Mouse (Mus musculus) intestine, embryonic 16.5 days (tissue): ENCODE results near the gene Ptk7. TPM values are rescaled to one million over a fixed set of nuclear protein-coding genes. Genes with fewer than 3 reads are reported as not detected.

ENCODE experiments used
- ATAC-seq: fragments of 200-750 bp; cut with Nextera tagmentation; 2 replicates; pipeline ENCODE4 v1.8.0; 2017; ENCODE audit warnings: moderate TSS enrichment, moderate library complexity
- H3K27ac ChIP-seq: fragments of 300-500 bp; sonication (generic); 2 replicates; pipeline ENCODE4 v1.5.1; 2014; ENCODE audit warnings: mild to moderate bottlenecking, low read length
- H3K27me3 ChIP-seq: fragments of 300-500 bp; sonication (generic); replicated peaks from 2 replicates; pipeline ENCODE4 v1.6.1; 2014; ENCODE audit warnings: low read length, control low read depth, mixed read lengths; ENCODE audit not compliant: control insufficient read depth, insufficient read depth
- H3K36me3 ChIP-seq: fragments of 300-500 bp; sonication (generic); 2 replicates; pipeline ENCODE4 v1.6.1; 2014; ENCODE audit warnings: low read length, control low read depth; ENCODE audit not compliant: control insufficient read depth, insufficient read depth
- H3K4me1 ChIP-seq: fragments of 300-500 bp; sonication (generic); 2 replicates; pipeline ENCODE4 v1.6.1; 2014; ENCODE audit warnings: low read length, control low read depth, mixed read lengths; ENCODE audit not compliant: control insufficient read depth, insufficient read depth
- H3K4me2 ChIP-seq: fragments of 300-500 bp; sonication (generic); 2 replicates; pipeline ENCODE4 v1.6.1; 2014; ENCODE audit warnings: low read depth, low read length, control low read depth
- H3K4me3 ChIP-seq: fragments of 300-500 bp; sonication (generic); 2 replicates; pipeline ENCODE4 v1.5.1; 2014; ENCODE audit warnings: mild to moderate bottlenecking, low read length
- H3K9ac ChIP-seq: fragments of 300-500 bp; sonication (generic); 2 replicates; pipeline ENCODE4 v1.6.1; 2014; ENCODE audit warnings: low read depth, low read length
- H3K9me3 ChIP-seq: fragments of 300-500 bp; sonication (generic); 2 replicates; pipeline ENCODE4 v1.6.1; 2016; ENCODE audit warnings: low read length, control low read depth; ENCODE audit not compliant: control insufficient read depth
- WGBS: fragments of 180-500 bp; shearing (Covaris S2); extraction: QIAGEN DNeasy Blood & Tissue Kit; methylation state at CpG from one replicate; pipeline ENCODE4 v1.1.7; 2014; 5-methylcytosine and 5-hydroxymethylcytosine counted together
- polyA plus RNA-seq: library from polyadenylated mRNA; unstranded; fragments of >200 nt; fragmentation: Nextera tagmentation; extraction: Ambion mirVana; gene quantifications from 2 replicates; pipeline ENCODE4 v1.2.1, GENCODE M21; 2015

The Ptk7 gene
- polyA plus RNA-seq, 1 experiment from 2014 or later: 54.4 TPM

- Histone ChIP-seq H3K27ac (no peak overlapping the region), H3K4me1 (peaks cover 15% of the 10 kb centered on the region; the same call in 1 of the 2 replicates), H3K4me2 (no peak overlapping the region), H3K9me3 (no peaks in the 10 kb centered on the region), H3K4me3 (no peak overlapping the region), H3K36me3 (peaks cover 15% of the 10 kb centered on the region), H3K27me3 (no peaks in the 10 kb centered on the region), H3K9ac (no peak overlapping the region)
- 86% methylated on average over 16 of the region's 16 CpGs for WGBS
- ATAC-seq: peak; percentile 41; the same call in 1 of the 2 replicates
Observed at GRCm38 (mm10) chr17:46589635-46590314, 39.5 kb downstream of the Ptk7 start.

- Histone ChIP-seq H3K4me3 (no peak overlapping the region), H3K9ac (no peak overlapping the region), H3K36me3 (peaks cover 15% of the 10 kb centered on the region), H3K4me2 (no peak overlapping the region), H3K9me3 (no peaks in the 10 kb centered on the region), H3K27me3 (no peaks in the 10 kb centered on the region), H3K27ac (no peak overlapping the region), H3K4me1 (peaks cover 11% of the 10 kb centered on the region; the same call in 1 of the 2 replicates)
- ATAC-seq: no peak
- WGBS: 91% methylated on average over 6 of the region's 6 CpGs
Observed at GRCm38 (mm10) chr17:46588913-46589312, 40.4 kb downstream of the Ptk7 start.

- H3K27ac ChIP-seq: no peak overlapping the region
- no peak overlapping the region for H3K9ac ChIP-seq
- 67% methylated on average over 9 of the region's 9 CpGs for WGBS
- no peak overlapping the region for H3K4me3 ChIP-seq
- H3K36me3 ChIP-seq: peaks cover 15% of the 10 kb centered on the region
- no peak overlapping the region for H3K4me2 ChIP-seq
- no peak for ATAC-seq
- H3K4me1 ChIP-seq: peaks cover 8% of the 10 kb centered on the region; the same call in 1 of the 2 replicates
- H3K27me3 ChIP-seq: no peaks in the 10 kb centered on the region
- H3K9me3 ChIP-seq: no peaks in the 10 kb centered on the region
Observed at GRCm38 (mm10) chr17:46588173-46588572, 41.1 kb downstream of the Ptk7 start.

- no peak overlapping the region for H3K9ac ChIP-seq
- no peak overlapping the region for H3K4me3 ChIP-seq
- no peak overlapping the region for H3K27ac ChIP-seq
- H3K4me1 ChIP-seq: peaks cover 5% of the 10 kb centered on the region; the same call in 1 of the 2 replicates
- ATAC-seq: no peak
- no peaks in the 10 kb centered on the region for H3K9me3 ChIP-seq
- H3K27me3 ChIP-seq: no peaks in the 10 kb centered on the region
- 88% methylated on average over 8 of the region's 8 CpGs for WGBS
- no peak overlapping the region for H3K4me2 ChIP-seq
- H3K36me3 ChIP-seq: peaks cover 15% of the 10 kb centered on the region
Observed at GRCm38 (mm10) chr17:46586327-46586726, 43.0 kb downstream of the Ptk7 start.

GRCm38 (mm10) chr17:46578650-46579049 is 50.7 kb downstream of the Ptk7 start:
- Histone ChIP-seq H3K9ac (no peak overlapping the region), H3K9me3 (0 out of 2 replicates have a peak, but pooled peaks cover 3% of the 10 kb centered on the region), H3K36me3 (peaks cover 20% of the 10 kb centered on the region), H3K27ac (no peak overlapping the region), H3K4me2 (no peak overlapping the region), H3K27me3 (no peaks in the 10 kb centered on the region), H3K4me1 (no peaks in the 10 kb centered on the region), H3K4me3 (no peak overlapping the region)
- WGBS: 62% methylated on average over 5 of the region's 5 CpGs
- ATAC-seq: no peak

- Histone ChIP-seq H3K27me3 (no peaks in the 10 kb centered on the region), H3K4me2 (no peak overlapping the region), H3K9me3 (0 out of 2 replicates have a peak, but pooled peaks cover 3% of the 10 kb centered on the region), H3K9ac (no peak overlapping the region), H3K27ac (no peak overlapping the region), H3K36me3 (peaks cover 31% of the 10 kb centered on the region), H3K4me1 (no peaks in the 10 kb centered on the region), H3K4me3 (no peak overlapping the region)
- no peak for ATAC-seq
- WGBS: 85% methylated on average over 13 of the region's 13 CpGs
Observed at GRCm38 (mm10) chr17:46576070-46576469, 53.2 kb downstream of the Ptk7 start.

GRCm38 (mm10) chr17:46574535-46574934 is 54.8 kb downstream of the Ptk7 start:
- H3K4me2 ChIP-seq: no peak overlapping the region
- WGBS: 93% methylated on average over 7 of the region's 7 CpGs
- H3K36me3 ChIP-seq: peaks cover 24% of the 10 kb centered on the region
- H3K9ac ChIP-seq: no peak overlapping the region
- no peaks in the 10 kb centered on the region for H3K9me3 ChIP-seq
- H3K27me3 ChIP-seq: no peaks in the 10 kb centered on the region
- H3K4me1 ChIP-seq: no peaks in the 10 kb centered on the region
- no peak overlapping the region for H3K27ac ChIP-seq
- no peak overlapping the region for H3K4me3 ChIP-seq
- no peak for ATAC-seq

GRCm38 (mm10) chr17:46571005-46571404 is 58.3 kb downstream of the Ptk7 start:
- no peak overlapping the region for H3K4me2 ChIP-seq
- H3K9ac ChIP-seq: no peak overlapping the region
- no peaks in the 10 kb centered on the region for H3K27me3 ChIP-seq
- no peak overlapping the region for H3K27ac ChIP-seq
- WGBS: 84% methylated on average over 11 of the region's 11 CpGs
- no peaks in the 10 kb centered on the region for H3K9me3 ChIP-seq
- H3K36me3 ChIP-seq: peaks cover 17% of the 10 kb centered on the region
- no peak overlapping the region for H3K4me3 ChIP-seq
- no peak for ATAC-seq
- H3K4me1 ChIP-seq: no peaks in the 10 kb centered on the region

GRCm38 (mm10) chr17:46559146-46559545 is 70.2 kb downstream of the Ptk7 start:
- peaks cover 13% of the 10 kb centered on the region for H3K4me1 ChIP-seq
- WGBS: 87% methylated on average over 6 of the region's 6 CpGs
- H3K4me3 ChIP-seq: no peak overlapping the region

More at GRCm38 (mm10) chr17:46559146-46559545, 70.2 kb downstream of the Ptk7 start:
- Histone ChIP-seq H3K36me3 (no peaks in the 10 kb centered on the region), H3K27me3 (no peaks in the 10 kb centered on the region), H3K9ac (no peak overlapping the region), H3K9me3 (no peaks in the 10 kb centered on the region), H3K27ac (no peak overlapping the region), H3K4me2 (no peak overlapping the region)
- ATAC-seq: no peak
